In genomic region chr3:107865364-107866091, GRCm38 (mm10) we compare ENCODE assay signal across 29 mouse cellular contexts. TPM values are rescaled to one million over a fixed set of nuclear protein-coding genes. Genes with fewer than 3 reads are reported as not detected.
A peak's percentile ranks its signal among the peaks of the same experiment; 100 is the strongest.
DNase-seq lines count a peak whose midpoint lies in the region; ATAC-seq and TF ChIP-seq lines count a peak whose summit lies in the region.
"Had no signal": no experiment of that assay in that cellular context is flagged by ENCODE, and none has a peak within 500 bp of the region (broad histone marks: within the 10 kb centered on the region; RNA-seq: fewer than 3 reads in every experiment).

No protein-coding gene starts in this region.

- DNase-seq in kidney, adult 2 months, result no peak
- peak; percentile 50 to 64 for DNase-seq in right cerebral cortex, postnatal 10 days (ENCODE audit: low spot score in 2 of 2)
- DNase-seq in right cerebral cortex, postnatal 36 days (ENCODE audit: low spot score in 2 of 2), result no peak
- no peak for DNase-seq in heart, adult 8-10 months (ENCODE audit: low spot score)
- no peak for DNase-seq in lung, postnatal 0 days (ENCODE audit: low spot score)
- DNase-seq in layer of hippocampus, adult 8-10 months (ENCODE audit: low spot score in 2 of 2), result no peak
- DNase-seq: adrenal gland, postnatal 25 days; cerebellum, adult 11-12 months; cerebellum, postnatal 14 days; embryo, embryonic 11 days; gastrocnemius, postnatal 14 days; heart, adult 2 months; heart, postnatal 4 days; right cerebral cortex, adult 18-20 months; spleen, adult 18-20 months; thymus, postnatal 14 days had no signal

- no peak overlapping the region for H3K9ac ChIP-seq in kidney, embryonic 15.5 days
- H3K9ac ChIP-seq in liver, embryonic 16.5 days (ENCODE audit: low read depth, low read length), result no peak overlapping the region
- H3K9ac ChIP-seq in lung, postnatal 0 days (replicated peaks; ENCODE audit: low read depth), result no peak overlapping the region
- H3K9ac ChIP-seq: embryonic facial prominence, embryonic 15.5 days; heart, embryonic 15.5 days; limb, embryonic 13.5 days; midbrain, embryonic 12.5 days; neural tube, embryonic 12.5 days had no signal

- TF ChIP-seq POLR2A in kidney, adult 2 months (IDR thresholded peaks at IDR 0.05; ENCODE audit: low read depth, low read length), result no peak

- no peak overlapping the region for H3K4me2 ChIP-seq in kidney, embryonic 15.5 days
- H3K4me2 ChIP-seq in liver, embryonic 16.5 days (ENCODE audit: low read depth, low read length), result no peak overlapping the region
- H3K4me2 ChIP-seq in lung, postnatal 0 days (replicated peaks; ENCODE audit: low read depth, low read length), result no peak overlapping the region
- H3K4me2 ChIP-seq: embryonic facial prominence, embryonic 15.5 days; heart, embryonic 15.5 days; limb, embryonic 13.5 days; midbrain, embryonic 12.5 days; neural tube, embryonic 12.5 days had no signal

- TF ChIP-seq EP300 in lung, postnatal 0 days (IDR thresholded peaks at IDR 0.05), result no peak

- no peaks in the 10 kb centered on the region for H3K9me3 ChIP-seq in kidney, embryonic 15.5 days (replicated peaks)
- no peaks in the 10 kb centered on the region for H3K9me3 ChIP-seq in liver, embryonic 16.5 days (replicated peaks; ENCODE audit: control insufficient read depth, low read length)
- no peaks in the 10 kb centered on the region for H3K9me3 ChIP-seq in lung, postnatal 0 days (ENCODE audit: low read length)
- H3K9me3 ChIP-seq: embryonic facial prominence, embryonic 15.5 days; heart, embryonic 15.5 days; limb, embryonic 13.5 days; midbrain, embryonic 12.5 days; neural tube, embryonic 12.5 days had no signal

- no peak for TF ChIP-seq CTCF in kidney, adult 2 months (conservative IDR thresholded peaks at IDR 0.05; ENCODE audit: insufficient read depth, insufficient read length, low read depth, low read length)
- TF ChIP-seq CTCF in lung, postnatal 0 days (IDR thresholded peaks at IDR 0.05), result no peak

- H3K4me1 ChIP-seq in kidney, embryonic 15.5 days, result peaks cover 10% of the 10 kb centered on the region
- H3K4me1 ChIP-seq in kidney, adult 2 months (ENCODE audit: control insufficient read depth, insufficient read depth, low read length), result peaks cover 6% of the 10 kb centered on the region; the same call in 1 of the 2 replicates
- peaks cover 3% of the 10 kb centered on the region for H3K4me1 ChIP-seq in liver, embryonic 16.5 days (ENCODE audit: control insufficient read depth, low read depth, low read length)
- no peaks in the 10 kb centered on the region; the same call in 1 of the 2 replicates for H3K4me1 ChIP-seq in lung, postnatal 0 days (ENCODE audit: insufficient read depth, low read depth, low read length)

- WGBS in kidney, embryonic 15.5 days, result 60% methylated on average over 10 of the region's 10 CpGs
- WGBS in kidney, adult 2 months, result 53% methylated on average over 10 of the region's 10 CpGs
- 59% methylated on average over 10 of the region's 10 CpGs for WGBS in liver, embryonic 16.5 days (ENCODE audit: insufficient replicate concordance)
- 50% methylated on average over 10 of the region's 10 CpGs for WGBS in lung, postnatal 0 days

- 0 out of 2 replicates have a peak, but pooled peaks cover 4% of the 10 kb centered on the region for H3K27me3 ChIP-seq in kidney, embryonic 15.5 days
- no peaks in the 10 kb centered on the region for H3K27me3 ChIP-seq in kidney, adult 2 months (replicated peaks; ENCODE audit: control insufficient read depth, insufficient read depth, low read length)
- no peaks in the 10 kb centered on the region for H3K27me3 ChIP-seq in liver, embryonic 16.5 days (ENCODE audit: control insufficient read depth, insufficient read depth, low read depth, low read length)
- no peaks in the 10 kb centered on the region for H3K27me3 ChIP-seq in lung, postnatal 0 days (replicated peaks; ENCODE audit: insufficient read depth, low read length)
- H3K27me3 ChIP-seq: embryonic facial prominence, embryonic 15.5 days; heart, embryonic 15.5 days; limb, embryonic 13.5 days; neural tube, embryonic 12.5 days had no signal

- peak overlapping the region; percentile 37; the same call in 1 of the 2 replicates for H3K27ac ChIP-seq in kidney, embryonic 15.5 days
- no peak overlapping the region for H3K27ac ChIP-seq in kidney, adult 2 months (ENCODE audit: insufficient read depth, low read depth, low read length)
- H3K27ac ChIP-seq in liver, embryonic 16.5 days (ENCODE audit: low read length), result peak overlapping the region; percentile 73
- no peak overlapping the region for H3K27ac ChIP-seq in lung, postnatal 0 days (ENCODE audit: low read length)
- H3K27ac ChIP-seq: embryonic facial prominence, embryonic 15.5 days; heart, adult 2 months; heart, embryonic 15.5 days; limb, embryonic 13.5 days; midbrain, embryonic 12.5 days; neural tube, embryonic 12.5 days had no signal

- no peak overlapping the region for H3K4me3 ChIP-seq in kidney, embryonic 15.5 days (replicated peaks)
- no peak overlapping the region for H3K4me3 ChIP-seq in kidney, adult 2 months (ENCODE audit: insufficient read depth, low read depth, low read length)
- H3K4me3 ChIP-seq in liver, embryonic 16.5 days (ENCODE audit: low read depth, low read length), result no peak overlapping the region
- no peak overlapping the region for H3K4me3 ChIP-seq in lung, postnatal 0 days (ENCODE audit: low read depth, low read length)
- H3K4me3 ChIP-seq: embryonic facial prominence, embryonic 15.5 days; heart, adult 2 months; heart, embryonic 15.5 days; limb, embryonic 13.5 days; midbrain, embryonic 12.5 days; neural tube, embryonic 12.5 days had no signal

- no peak for ATAC-seq in kidney, embryonic 15.5 days (replicated peaks; ENCODE audit: low FRiP score)
- ATAC-seq in liver, embryonic 16.5 days (ENCODE audit: low read depth), result peak; percentile 64
- no peak for ATAC-seq in lung, postnatal 0 days
- ATAC-seq: hindbrain, embryonic 16.5 days had no signal

- H3K36me3 ChIP-seq in kidney, embryonic 15.5 days, result no peaks in the 10 kb centered on the region
- no peaks in the 10 kb centered on the region for H3K36me3 ChIP-seq in kidney, adult 2 months (ENCODE audit: control insufficient read depth, insufficient read depth, low read length)
- no peaks in the 10 kb centered on the region for H3K36me3 ChIP-seq in liver, embryonic 16.5 days (ENCODE audit: control insufficient read depth, insufficient read depth)
- no peaks in the 10 kb centered on the region for H3K36me3 ChIP-seq in lung, postnatal 0 days (ENCODE audit: insufficient read depth, low read length)
- H3K36me3 ChIP-seq: embryonic facial prominence, embryonic 15.5 days; heart, embryonic 15.5 days; limb, embryonic 13.5 days; midbrain, embryonic 12.5 days; neural tube, embryonic 12.5 days had no signal

RNA-seq across cellular contexts. Expression of gene Eps8l3, which starts 11.5 kb away (rescaled TPM):
- polyA plus RNA-seq in kidney, embryonic 15.5 days (2015; fragmentation: Nextera tagmentation; extraction: Ambion mirVana), result 0.73 TPM in 1 of 2 replicates, not detected in the other
- polyA plus RNA-seq in kidney, adult 2 months (2012; rRNA removed), result 0.72 TPM in 2 replicates
- polyA plus RNA-seq in liver, embryonic 16.5 days (2015; fragmentation: Nextera tagmentation; extraction: Ambion mirVana), result 0.05 and 1.9 TPM in 2 replicates
- total RNA-seq in heart, adult 8-10 months (2022), result not detected
- not detected in 2 replicates for polyA plus RNA-seq in lung, postnatal 0 days (2015; fragmentation: Nextera tagmentation; extraction: Ambion mirVana)
- total RNA-seq in layer of hippocampus, adult 8-10 months (2022), result not detected
- total RNA-seq: adrenal gland, postnatal 25 days; CH12.LX; gastrocnemius, postnatal 14 days; heart, adult 2 months; heart, postnatal 4 days; layer of hippocampus, postnatal 25 days; left cerebral cortex, postnatal 10 days had no signal
- polyA plus RNA-seq: embryonic facial prominence, embryonic 15.5 days; frontal cortex, adult 2 months; heart, adult 2 months; heart, embryonic 15.5 days; hindbrain, embryonic 16.5 days; lung, embryonic 16.5 days; midbrain, embryonic 12.5 days; neural tube, embryonic 12.5 days had no signal

RNA-seq across cellular contexts. Expression of gene Gstm5, which starts 30.1 kb away (rescaled TPM):
- polyA plus RNA-seq in kidney, embryonic 15.5 days (2015; fragmentation: Nextera tagmentation; extraction: Ambion mirVana), result 162 and 169 TPM in 2 replicates
- polyA plus RNA-seq in kidney, adult 2 months (2012; rRNA removed), result 172 and 198 TPM in 2 replicates
- 170 and 181 TPM in 2 replicates for polyA plus RNA-seq in liver, embryonic 16.5 days (2015; fragmentation: Nextera tagmentation; extraction: Ambion mirVana)
- total RNA-seq in heart, adult 8-10 months (2022), result 10 to 100 TPM; 48.4 to 59.4 (median 52.4) TPM
- polyA plus RNA-seq in lung, postnatal 0 days (2015; fragmentation: Nextera tagmentation; extraction: Ambion mirVana), result 47.2 and 50.4 TPM in 2 replicates
- 100 to 1,000 TPM; 226 to 282 (median 255) TPM for total RNA-seq in layer of hippocampus, adult 8-10 months (2022)

Comparison
In these comparisons a context has a peak if more than half of its experiments do, and no peak if none do; other contexts are left out.
1. H3K27ac ChIP-seq: peak in kidney, embryonic 15.5 days (single experiment) and liver, embryonic 16.5 days (single experiment); none in kidney, adult 2 months (single experiment) and lung, postnatal 0 days (single experiment).
2. DNase-seq: peak in right cerebral cortex, postnatal 10 days (2 of 2); none in kidney, adult 2 months (single experiment), right cerebral cortex, postnatal 36 days (0 of 2), heart, adult 8-10 months (single experiment), lung, postnatal 0 days (single experiment) and layer of hippocampus, adult 8-10 months (0 of 2).